Mouse (Mus musculus): ENCODE measurements around the gene Pnpla7. TPM values are rescaled to one million over a fixed set of nuclear protein-coding genes. Genes with fewer than 3 reads are reported as not detected.

Gene Pnpla7
- 125 and 141 TPM in 2 replicates for total RNA-seq (2014; rRNA removed)
- polyA plus RNA-seq (2012; rRNA removed), result 113 and 122 TPM in 2 replicates

DNA sequence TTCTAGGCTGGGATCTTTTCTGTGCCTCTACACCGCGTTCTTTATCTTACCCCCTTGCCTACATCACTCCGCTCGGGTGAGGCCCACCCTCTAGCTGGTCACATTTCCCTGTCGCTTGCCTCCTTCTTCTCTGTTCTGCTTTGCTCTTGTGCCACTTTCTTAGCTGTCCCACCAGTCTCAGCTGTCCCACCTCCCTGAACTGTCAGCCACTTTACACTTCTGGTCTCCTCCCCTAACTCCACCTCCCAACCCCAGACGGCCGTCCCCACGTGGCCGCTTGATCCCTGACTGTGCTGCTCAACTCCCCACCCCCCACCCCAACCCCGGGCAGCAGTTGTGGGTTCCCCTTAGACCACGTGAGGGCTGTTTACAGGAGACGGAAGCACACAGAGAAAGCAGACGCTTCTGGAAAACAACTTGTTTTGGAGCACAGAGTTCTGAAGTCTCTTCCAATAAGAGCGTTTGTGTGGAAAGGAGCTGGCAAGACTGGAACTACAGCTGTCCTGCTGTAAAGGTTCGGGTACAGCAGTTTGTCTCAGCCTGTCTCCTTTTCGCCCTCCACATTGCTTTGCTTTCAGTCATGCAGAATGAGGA is at the start of gene Pnpla7:
Gene Pnpla7 (plus strand): TSS at position 330 of the 594 bp plus-strand sequence.
- peak within 1 kb of the TSS; percentile 83 for H3K9ac ChIP-seq (ENCODE audit: low read depth, low read length)
- H3K36me3 ChIP-seq (ENCODE audit: control insufficient read depth, insufficient read depth, low read length), result no peaks in the 10 kb centered on the region
- H3K4me3 ChIP-seq (ENCODE audit: insufficient read depth, low read depth, low read length), result peak within 1 kb of the TSS; percentile 78
- WGBS, result under 1% methylated on average over 16 of the region's 16 CpGs
- no peaks in the 10 kb centered on the region for H3K27me3 ChIP-seq (ENCODE audit: control insufficient read depth, insufficient read depth, low read length)
- H3K27ac ChIP-seq (replicated peaks; ENCODE audit: insufficient read depth, low read depth, low read length), result peak within 1 kb of the TSS; percentile 96
- H3K4me1 ChIP-seq (ENCODE audit: control insufficient read depth, insufficient read depth, low read length), result peaks cover 4% of the 10 kb centered on the region
- TF ChIP-seq POLR2A (IDR thresholded peaks at IDR 0.05; ENCODE audit: extremely low read depth, insufficient read depth, low read length) (peak; percentile 14; the same call in 1 of the 2 replicates), CTCF (IDR thresholded peaks at IDR 0.05; ENCODE audit: low read depth, low read length) (no peak)
- peak; percentile 91 for DNase-seq (ENCODE audit: extremely low read depth, low read depth, low spot score)
- 0 out of 2 replicates have a peak, but pooled peaks cover 3% of the 10 kb centered on the region for H3K79me2 ChIP-seq (ENCODE audit: control insufficient read depth, insufficient read depth, low read length)

GRCm38 (mm10) chr2:24926345-24926964 is 49.4 kb upstream of the Pnpla7 start:
- Histone ChIP-seq H3K4me1 (ENCODE audit: control insufficient read depth, insufficient read depth, low read length) (no peaks in the 10 kb centered on the region), H3K27me3 (ENCODE audit: control insufficient read depth, insufficient read depth, low read length) (no peaks in the 10 kb centered on the region), H3K79me2 (ENCODE audit: control insufficient read depth, insufficient read depth, low read length) (no peaks in the 10 kb centered on the region), H3K4me3 (ENCODE audit: insufficient read depth, low read depth, low read length) (no peak overlapping the region), H3K36me3 (ENCODE audit: control insufficient read depth, insufficient read depth, low read length) (no peaks in the 10 kb centered on the region), H3K27ac (replicated peaks; ENCODE audit: insufficient read depth, low read depth, low read length) (no peak overlapping the region), H3K9ac (ENCODE audit: low read depth, low read length) (peak overlapping the region; percentile 17; the same call in 1 of the 2 replicates)
- no peak for TF ChIP-seq POLR2A (IDR thresholded peaks at IDR 0.05; ENCODE audit: extremely low read depth, insufficient read depth, low read length)
- no peak for TF ChIP-seq CTCF (IDR thresholded peaks at IDR 0.05; ENCODE audit: low read depth, low read length)
- no peak for DNase-seq (ENCODE audit: extremely low read depth, low read depth, low spot score)
- WGBS, result 88% methylated on average over 9 of the region's 9 CpGs

DNA sequence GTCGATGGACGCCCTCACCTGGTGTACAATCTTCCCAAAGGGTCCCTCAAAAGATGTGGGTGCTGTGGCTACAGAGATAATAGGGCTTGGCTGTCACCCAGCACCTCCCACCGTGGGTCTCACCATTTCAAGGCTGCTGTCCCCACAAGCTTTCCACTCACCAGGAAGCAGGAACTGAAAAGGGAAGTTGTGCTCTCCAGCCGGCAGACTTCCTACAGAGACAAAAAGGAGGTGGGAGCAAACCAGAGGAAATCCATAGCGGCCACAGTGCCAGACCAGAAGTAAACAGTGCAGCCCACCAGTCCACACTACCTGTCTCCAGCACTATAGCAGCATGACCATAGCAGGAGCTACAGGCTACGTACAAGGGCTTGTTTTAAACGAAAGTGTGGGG is 48.9 kb upstream of the Pnpla7 start:
- Histone ChIP-seq H3K79me2 (ENCODE audit: control insufficient read depth, insufficient read depth, low read length) (no peaks in the 10 kb centered on the region), H3K27ac (replicated peaks; ENCODE audit: insufficient read depth, low read depth, low read length) (no peak overlapping the region)
- WGBS, result 61% methylated on average over 7 of the region's 7 CpGs

GRCm38 (mm10) chr2:24927810-24928479 is 47.9 kb upstream of the Pnpla7 start:
- 57% methylated on average over 4 of the region's 4 CpGs for WGBS
- no peak overlapping the region for H3K27ac ChIP-seq (replicated peaks; ENCODE audit: insufficient read depth, low read depth, low read length)
- H3K36me3 ChIP-seq (ENCODE audit: control insufficient read depth, insufficient read depth, low read length), result no peaks in the 10 kb centered on the region
- no peak for DNase-seq (ENCODE audit: extremely low read depth, low read depth, low spot score)
- no peak overlapping the region for H3K9ac ChIP-seq (ENCODE audit: low read depth, low read length)
- H3K79me2 ChIP-seq (ENCODE audit: control insufficient read depth, insufficient read depth, low read length), result no peaks in the 10 kb centered on the region
- no peak overlapping the region for H3K4me3 ChIP-seq (ENCODE audit: insufficient read depth, low read depth, low read length)
- H3K27me3 ChIP-seq (ENCODE audit: control insufficient read depth, insufficient read depth, low read length), result no peaks in the 10 kb centered on the region
- no peaks in the 10 kb centered on the region for H3K4me1 ChIP-seq (ENCODE audit: control insufficient read depth, insufficient read depth, low read length)
- TF ChIP-seq POLR2A (IDR thresholded peaks at IDR 0.05; ENCODE audit: extremely low read depth, insufficient read depth, low read length) (no peak), CTCF (IDR thresholded peaks at IDR 0.05; ENCODE audit: low read depth, low read length) (no peak)

More for the DNA sequence above, 48.9 kb upstream of the Pnpla7 start:
- DNase-seq (ENCODE audit: extremely low read depth, low read depth, low spot score), result no peak
- Histone ChIP-seq H3K36me3 (ENCODE audit: control insufficient read depth, insufficient read depth, low read length) (no peaks in the 10 kb centered on the region), H3K4me1 (ENCODE audit: control insufficient read depth, insufficient read depth, low read length) (no peaks in the 10 kb centered on the region), H3K27me3 (ENCODE audit: control insufficient read depth, insufficient read depth, low read length) (no peaks in the 10 kb centered on the region), H3K4me3 (ENCODE audit: insufficient read depth, low read depth, low read length) (no peak overlapping the region), H3K9ac (ENCODE audit: low read depth, low read length) (peak overlapping the region; percentile 17; the same call in 1 of the 2 replicates)
- no peak for TF ChIP-seq CTCF (IDR thresholded peaks at IDR 0.05; ENCODE audit: low read depth, low read length)
- no peak for TF ChIP-seq POLR2A (IDR thresholded peaks at IDR 0.05; ENCODE audit: extremely low read depth, insufficient read depth, low read length)

GRCm38 (mm10) chr2:24929119-24929518 is 46.7 kb upstream of the Pnpla7 start:
- no peak overlapping the region for H3K4me3 ChIP-seq (ENCODE audit: insufficient read depth, low read depth, low read length)
- H3K4me1 ChIP-seq (ENCODE audit: control insufficient read depth, insufficient read depth, low read length), result no peaks in the 10 kb centered on the region
- WGBS, result 82% methylated on average over 2 of the region's 2 CpGs
- no peaks in the 10 kb centered on the region for H3K27me3 ChIP-seq (ENCODE audit: control insufficient read depth, insufficient read depth, low read length)
- no peak for DNase-seq (ENCODE audit: extremely low read depth, low read depth, low spot score)
- no peak for TF ChIP-seq POLR2A (IDR thresholded peaks at IDR 0.05; ENCODE audit: extremely low read depth, insufficient read depth, low read length)
- TF ChIP-seq CTCF (IDR thresholded peaks at IDR 0.05; ENCODE audit: low read depth, low read length), result no peak
- no peak overlapping the region for H3K27ac ChIP-seq (replicated peaks; ENCODE audit: insufficient read depth, low read depth, low read length)
- no peaks in the 10 kb centered on the region for H3K36me3 ChIP-seq (ENCODE audit: control insufficient read depth, insufficient read depth, low read length)
- H3K9ac ChIP-seq (ENCODE audit: low read depth, low read length), result no peak overlapping the region
- no peaks in the 10 kb centered on the region for H3K79me2 ChIP-seq (ENCODE audit: control insufficient read depth, insufficient read depth, low read length)

Data from liver, adult 2 months (tissue).